ENCODE assay signal across 8 mouse cellular contexts in the genomic region with DNA sequence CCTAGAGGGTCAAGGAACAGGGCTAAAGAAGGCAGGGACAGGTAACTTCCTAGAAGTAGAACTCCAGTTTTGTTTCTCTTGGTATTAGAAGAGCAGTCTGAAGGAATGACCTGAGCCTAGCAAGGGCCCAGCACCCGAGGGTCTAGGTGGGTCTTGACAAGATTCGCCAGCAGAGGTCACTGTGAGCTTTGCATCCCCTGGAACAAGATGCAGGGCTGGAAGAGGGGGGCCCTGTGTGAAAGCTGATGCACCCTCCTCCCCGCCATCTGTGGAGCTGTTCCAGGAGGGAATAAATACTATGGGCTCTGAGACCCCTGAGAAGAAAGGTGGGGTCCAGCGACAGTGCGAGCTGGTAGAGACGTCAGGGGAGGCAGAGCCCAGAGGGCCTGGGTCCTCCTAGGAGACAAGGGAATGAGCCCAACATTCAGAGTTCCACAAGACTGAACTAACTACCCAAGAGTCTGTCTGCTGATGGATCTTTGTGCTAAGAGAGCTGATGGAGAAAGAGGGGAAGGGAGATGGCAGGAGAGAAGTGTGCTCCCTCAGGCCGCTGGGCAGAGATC. TPM values are rescaled to one million over a fixed set of nuclear protein-coding genes. Genes with fewer than 3 reads are reported as not detected.
DNase-seq lines count a peak whose midpoint lies in the region; ATAC-seq and TF ChIP-seq lines count a peak whose summit lies in the region.

No protein-coding gene starts in this region.

- H3K4me1 ChIP-seq in E14TG2a.4 (replicated peaks; ENCODE audit: low read depth, low read length), result peaks cover 41% of the 10 kb centered on the region
- H3K4me1 ChIP-seq in kidney, embryonic 15.5 days, result peaks cover 30% of the 10 kb centered on the region
- H3K4me1 ChIP-seq in stomach, postnatal 0 days (replicated peaks; ENCODE audit: control insufficient read depth, insufficient read depth), result peaks cover 4% of the 10 kb centered on the region; the same call in 1 of the 2 replicates

- 0 out of 2 replicates have a peak, but pooled peaks have one; percentile 15 for ATAC-seq in kidney, embryonic 15.5 days (replicated peaks; ENCODE audit: low FRiP score)
- peak; percentile 44 for ATAC-seq in megakaryocyte, adult 5-6 weeks (ENCODE audit: poor library complexity, severe bottlenecking)
- peak; percentile 47; the same call in 1 of the 2 replicates for ATAC-seq in stomach, postnatal 0 days (ENCODE audit: low FRiP score, low TSS enrichment)

- no peaks in the 10 kb centered on the region for H3K36me3 ChIP-seq in E14TG2a.4 (ENCODE audit: insufficient read depth, low read length)
- H3K36me3 ChIP-seq in kidney, embryonic 15.5 days, result no peaks in the 10 kb centered on the region
- no peaks in the 10 kb centered on the region for H3K36me3 ChIP-seq in stomach, postnatal 0 days (ENCODE audit: control insufficient read depth, insufficient read depth, low read length)

- TF ChIP-seq CTCF in E14TG2a.4 (conservative IDR thresholded peaks at IDR 0.05; ENCODE audit: low read length), result peak; percentile 47
- peak; percentile 79 for TF ChIP-seq CTCF in stomach, postnatal 0 days (IDR thresholded peaks at IDR 0.05; ENCODE audit: low read depth)

- no peak for TF ChIP-seq EP300 in stomach, postnatal 0 days (optimal IDR thresholded peaks at IDR 0.05)

- DNase-seq in adrenal gland, postnatal 10 days, result peak; percentile 50
- no peak for DNase-seq in adrenal gland, postnatal 4 days (ENCODE audit: low spot score in 2 of 2)
- DNase-seq in cerebellum, postnatal 10 days, result peak; percentile 92 to 93
- peak; percentile 13 to 24 for DNase-seq in gastrocnemius, adult 8-10 months (ENCODE audit: low spot score in 2 of 2)
- peak; percentile 56 for DNase-seq in stomach, postnatal 0 days (ENCODE audit: low spot score)

- peak overlapping the region; percentile 82 for H3K4me3 ChIP-seq in E14TG2a.4 (replicated peaks; ENCODE audit: low read length)
- peak overlapping the region; percentile 52; the same call in 1 of the 2 replicates for H3K4me3 ChIP-seq in kidney, embryonic 15.5 days (replicated peaks)
- no peak overlapping the region for H3K4me3 ChIP-seq in stomach, postnatal 0 days (ENCODE audit: low read depth, low read length)

- H3K4me2 ChIP-seq in kidney, embryonic 15.5 days, result peak overlapping the region; percentile 98
- no peak overlapping the region for H3K4me2 ChIP-seq in stomach, postnatal 0 days (replicated peaks; ENCODE audit: low read depth)

- H3K9me3 ChIP-seq in E14TG2a.4 (ENCODE audit: low read length), result no peaks in the 10 kb centered on the region
- H3K9me3 ChIP-seq in kidney, embryonic 15.5 days (replicated peaks), result no peaks in the 10 kb centered on the region
- H3K9me3 ChIP-seq in stomach, postnatal 0 days (ENCODE audit: control insufficient read depth, low read length), result no peaks in the 10 kb centered on the region

- H3K9ac ChIP-seq in kidney, embryonic 15.5 days, result no peak overlapping the region
- H3K9ac ChIP-seq in stomach, postnatal 0 days (ENCODE audit: low read length), result no peak overlapping the region

- 8% methylated on average over 7 of the region's 7 CpGs for WGBS in kidney, embryonic 15.5 days
- 18% methylated on average over 7 of the region's 7 CpGs for WGBS in stomach, postnatal 0 days

- no peak overlapping the region for H3K27ac ChIP-seq in kidney, embryonic 15.5 days
- no peak overlapping the region for H3K27ac ChIP-seq in stomach, postnatal 0 days (replicated peaks)

- peaks cover 14% of the 10 kb centered on the region; the same call in 1 of the 2 replicates for H3K27me3 ChIP-seq in E14TG2a.4 (ENCODE audit: insufficient read depth, low read length)
- H3K27me3 ChIP-seq in kidney, embryonic 15.5 days, result peaks cover 34% of the 10 kb centered on the region
- H3K27me3 ChIP-seq in stomach, postnatal 0 days (ENCODE audit: control insufficient read depth, insufficient read depth, low read length), result no peaks in the 10 kb centered on the region

RNA-seq across cellular contexts. Expression of a gene that starts 53.8 kb away (rescaled TPM):
- total RNA-seq in adrenal gland, postnatal 10 days (2021), result under 1 TPM; 0.21 to 0.36 TPM
- under 1 TPM; 0.31 to 0.45 TPM for total RNA-seq in adrenal gland, postnatal 4 days (2021)
- total RNA-seq in gastrocnemius, adult 8-10 months (2022), result under 1 TPM; 0.11 to 0.38 (median 0.17) TPM
- 0.76 and 1.0 TPM in 2 replicates for polyA plus RNA-seq in kidney, embryonic 15.5 days (2015; fragmentation: Nextera tagmentation; extraction: Ambion mirVana)
- total RNA-seq in megakaryocyte, adult 5-6 weeks (2015), result 0.09 TPM in 1 of 2 replicates, not detected in the other
- total RNA-seq in megakaryocyte, adult 5-6 weeks (2017), result 0.29 TPM in 1 of 2 replicates, not detected in the other
- polyA plus RNA-seq in stomach, postnatal 0 days (2015; fragmentation: Nextera tagmentation; extraction: Ambion mirVana), result 0.13 and 0.19 TPM in 2 replicates

Comparison
In these comparisons a context has a peak if more than half of its experiments do, and no peak if none do; other contexts are left out.
1. DNase-seq: peak in adrenal gland, postnatal 10 days (single experiment), cerebellum, postnatal 10 days (2 of 2), gastrocnemius, adult 8-10 months (2 of 2) and stomach, postnatal 0 days (single experiment); none in adrenal gland, postnatal 4 days (0 of 2).
2. Peak in every context shown above with its lines, with median percentiles within 50 percentile points of each other: ATAC-seq.